Mouse (Mus musculus) colon, adult 2 months (tissue): Measurements from ENCODE around the gene Gm18596. TPM values are rescaled to one million over a fixed set of nuclear protein-coding genes. Genes with fewer than 3 reads are reported as not detected.

Experiments used
- polyA plus RNA-seq: library from polyadenylated mRNA; depleted of rRNA; stranded (reverse); fragments of >200 nt; gene quantifications from 2 replicates; pipeline ENCODE4 v1.2.3, GENCODE M21; 2012; rRNA removed

The Gm18596 gene
- not detected in 2 replicates for polyA plus RNA-seq

GRCm38 (mm10) chr10:77741924-77742688, at the start of gene Gm18596:
Gene Gm18596, minus strand, starts transcription at chr10:77742638.

GRCm38 (mm10) chr10:77787876-77788275, 45.4 kb upstream of the Gm18596 start, which contains the start of gene Gm7137:
Gene Gm7137, minus strand, starts transcription at chr10:77788200.

GRCm38 (mm10) chr10:77782442-77782841, 40.0 kb upstream of the Gm18596 start, which contains the start of gene Gm3250:
Gene Gm3250, minus strand, starts transcription at chr10:77782542.

GRCm38 (mm10) chr10:77776844-77777243, 34.4 kb upstream of the Gm18596 start, which contains the start of gene Gm7138:
Gene Gm7138, minus strand, starts transcription at chr10:77776944.

GRCm38 (mm10) chr10:77771225-77771624, 28.8 kb upstream of the Gm18596 start, which contains the start of gene Gm3238:
Gene Gm3238, minus strand, starts transcription at chr10:77771325.

GRCm38 (mm10) chr10:77759582-77759981, 17.1 kb upstream of the Gm18596 start, which contains the start of gene Gm3233:
Gene Gm3233, minus strand, starts transcription at chr10:77759682.

GRCm38 (mm10) chr10:77751254-77751653, 8.8 kb upstream of the Gm18596 start, which contains the start of gene Gm9736:
Gene Gm9736, minus strand, starts transcription at chr10:77751354.

GRCm38 (mm10) chr10:77726186-77726585, 16.3 kb downstream of the Gm18596 start, which contains the start of gene Gm10100:
Gene Gm10100, plus strand, starts transcription at chr10:77726486.

GRCm38 (mm10) chr10:77720299-77720698, 22.1 kb downstream of the Gm18596 start, which contains the start of gene Krtap12-1:
Gene Krtap12-1, plus strand, starts transcription at chr10:77720599.

GRCm38 (mm10) chr10:77715507-77715906, 26.9 kb downstream of the Gm18596 start, which contains the start of gene Gm10142:
Gene Gm10142, plus strand, starts transcription at chr10:77715807.

GRCm38 (mm10) chr10:77711157-77711556, 31.3 kb downstream of the Gm18596 start, which contains the start of gene Gm10024:
Gene Gm10024, plus strand, starts transcription at chr10:77711457.

GRCm38 (mm10) chr10:77706326-77706725, 36.1 kb downstream of the Gm18596 start, which contains the start of gene Gm10272:
Gene Gm10272, plus strand, starts transcription at chr10:77706626.

GRCm38 (mm10) chr10:77697133-77697532, 45.3 kb downstream of the Gm18596 start, which contains the start of gene Gm9508:
Gene Gm9508, minus strand, starts transcription at chr10:77697233.

Other genes starting within 250 kb of the Gm18596 start
- 29.3 and 29.6 TPM in 2 replicates for gene Fam207a, start 226.9 kb downstream of the Gm18596 start, polyA plus RNA-seq
- gene Itgb2, start 212.4 kb downstream of the Gm18596 start, polyA plus RNA-seq: 9.0 and 9.3 TPM in 2 replicates
- 210 and 211 TPM in 2 replicates for gene Pttg1ip, start 160.9 kb downstream of the Gm18596 start, polyA plus RNA-seq
- gene Sumo3, start 136.5 kb downstream of the Gm18596 start, polyA plus RNA-seq: 233 and 246 TPM in 2 replicates
- gene Gm49325, start 136.4 kb downstream of the Gm18596 start, polyA plus RNA-seq: not detected in 2 replicates
- 34.4 and 39.8 TPM in 2 replicates for gene Ube2g2, start 120.4 kb downstream of the Gm18596 start, polyA plus RNA-seq
- 0.62 and 0.70 TPM in 2 replicates for gene Tspear, start 56.1 kb downstream of the Gm18596 start, polyA plus RNA-seq
- gene Gm19402, start 51.9 kb downstream of the Gm18596 start, polyA plus RNA-seq: not detected in 2 replicates
- not detected in 2 replicates for gene Gm9508, start 45.4 kb downstream of the Gm18596 start, polyA plus RNA-seq
- not detected in 2 replicates for gene Gm10272, start 36.0 kb downstream of the Gm18596 start, polyA plus RNA-seq
- gene Gm10024, start 31.2 kb downstream of the Gm18596 start, polyA plus RNA-seq: not detected in 2 replicates
- not detected in 2 replicates for gene Gm10142, start 26.8 kb downstream of the Gm18596 start, polyA plus RNA-seq
- gene Krtap12-1, start 22.0 kb downstream of the Gm18596 start, polyA plus RNA-seq: not detected in 2 replicates
- gene Gm10100, start 16.2 kb downstream of the Gm18596 start, polyA plus RNA-seq: not detected in 2 replicates
- gene Gm9736, start 8.7 kb upstream of the Gm18596 start, polyA plus RNA-seq: not detected in 2 replicates
- not detected in 2 replicates for gene Gm3233, start 17.0 kb upstream of the Gm18596 start, polyA plus RNA-seq
- not detected in 2 replicates for gene Gm3238, start 28.7 kb upstream of the Gm18596 start, polyA plus RNA-seq
- not detected in 2 replicates for gene Gm7138, start 34.3 kb upstream of the Gm18596 start, polyA plus RNA-seq
- gene Gm3250, start 39.9 kb upstream of the Gm18596 start, polyA plus RNA-seq: not detected in 2 replicates
- gene Gm7137, start 45.6 kb upstream of the Gm18596 start, polyA plus RNA-seq: not detected in 2 replicates
- gene Gm9639, start 52.4 kb upstream of the Gm18596 start, polyA plus RNA-seq: not detected in 2 replicates
- not detected in 2 replicates for gene Gm19668, start 56.5 kb upstream of the Gm18596 start, polyA plus RNA-seq
- gene Gm9507, start 69.2 kb upstream of the Gm18596 start, polyA plus RNA-seq: not detected in 2 replicates
- gene Gm2696, start 72.0 kb upstream of the Gm18596 start, polyA plus RNA-seq: not detected in 2 replicates
- gene Krtap10-4, start 84.5 kb upstream of the Gm18596 start, polyA plus RNA-seq: not detected in 2 replicates
- not detected in 2 replicates for gene Krtap10-10, start 93.3 kb upstream of the Gm18596 start, polyA plus RNA-seq
- gene Gm36176, start 104.2 kb upstream of the Gm18596 start, polyA plus RNA-seq: not detected in 2 replicates
- not detected in 2 replicates for gene Gm10318, start 110.2 kb upstream of the Gm18596 start, polyA plus RNA-seq
- not detected in 2 replicates for gene Gm3285, start 119.3 kb upstream of the Gm18596 start, polyA plus RNA-seq
- 7.3 and 8.4 TPM in 2 replicates for gene Lrrc3, start 159.9 kb upstream of the Gm18596 start, polyA plus RNA-seq
- gene Trpm2, start 227.9 kb upstream of the Gm18596 start, polyA plus RNA-seq: 1.2 and 1.9 TPM in 2 replicates
- gene 1810043G02Rik, start 235.9 kb upstream of the Gm18596 start, polyA plus RNA-seq: 44.0 and 48.6 TPM in 2 replicates